Mouse (Mus musculus): ENCODE data around the gene Kmt5b. TPM values are rescaled to one million over a fixed set of nuclear protein-coding genes. Genes with fewer than 3 reads are reported as not detected.

Gene Kmt5b
- polyA plus RNA-seq (2012; rRNA removed) = 14.5 and 17.9 TPM in 2 replicates

DNA sequence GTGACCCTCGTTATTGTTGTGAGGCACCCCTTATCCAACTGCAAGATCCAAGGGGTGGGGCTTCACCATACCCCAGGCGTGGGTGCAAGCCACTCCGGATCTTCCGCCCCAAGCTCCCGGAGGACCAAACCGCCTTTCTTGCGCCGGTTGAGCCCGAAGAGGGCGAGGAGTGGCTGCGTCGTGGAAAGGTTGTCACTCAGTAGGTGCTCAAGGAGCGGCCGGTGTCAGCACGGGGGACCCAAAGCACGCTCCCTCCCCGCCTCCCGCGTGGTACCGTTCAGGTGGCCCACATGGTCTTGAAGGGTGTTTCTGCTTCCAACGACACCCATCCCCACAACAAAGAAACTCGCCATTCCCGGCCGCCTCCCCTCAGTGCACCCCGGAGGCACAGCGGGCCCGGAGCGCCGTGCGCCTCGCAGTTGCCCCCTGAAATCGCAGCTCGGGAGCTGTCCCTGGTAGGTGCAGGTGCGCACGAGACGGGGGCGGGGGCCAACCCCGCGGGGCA, at the start of gene Kmt5b:
Gene Kmt5b, plus strand, starts transcription at position 146 of the 505 bp plus-strand sequence.

DNA sequence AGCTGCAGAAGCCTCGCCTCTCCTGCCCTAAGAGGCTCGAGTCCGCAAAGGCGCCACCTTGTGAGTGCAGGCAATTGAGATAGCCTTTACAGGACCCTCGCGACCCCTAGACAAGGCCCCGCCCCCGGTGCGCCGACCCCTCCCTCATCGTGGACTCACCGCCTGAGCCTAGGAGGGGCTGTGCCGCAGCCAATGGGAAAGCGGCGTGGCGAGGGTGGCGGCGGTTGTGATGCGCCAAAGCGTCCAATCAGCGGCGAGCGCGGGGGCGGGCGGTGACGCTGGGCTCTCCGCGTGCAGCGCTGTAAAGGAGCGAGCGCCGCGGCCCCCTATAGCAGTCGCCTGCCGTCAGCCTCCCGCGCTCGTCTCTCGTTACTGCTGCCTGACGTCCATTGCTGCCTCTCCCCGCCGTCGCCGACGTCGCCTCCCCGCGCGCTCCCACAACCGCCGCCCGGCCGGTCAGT, 84.3 kb downstream of the Kmt5b start, which contains the start of gene Chka:
Gene Chka, plus strand, starts transcription at position 272 of the 461 bp plus-strand sequence.

Other genes with a start within 250 kb of the Kmt5b start
- gene Ppp6r3, start 191.7 kb upstream of the Kmt5b start, polyA plus RNA-seq (2012; rRNA removed) = 66.7 and 71.9 TPM in 2 replicates
- 58.3 and 71.5 TPM in 2 replicates for gene Lrp5, start 80.9 kb upstream of the Kmt5b start, polyA plus RNA-seq (2012; rRNA removed)
- gene 1810055G02Rik, start 59.1 kb upstream of the Kmt5b start, polyA plus RNA-seq (2012; rRNA removed) = 109 and 131 TPM in 2 replicates
- gene Chka, start 84.4 kb downstream of the Kmt5b start, polyA plus RNA-seq (2012; rRNA removed) = 104 and 134 TPM in 2 replicates
- gene Tcirg1, start 139.7 kb downstream of the Kmt5b start, polyA plus RNA-seq (2012; rRNA removed) = 201 and 237 TPM in 2 replicates
- gene Ndufs8, start 145.4 kb downstream of the Kmt5b start, polyA plus RNA-seq (2012; rRNA removed) = 383 and 425 TPM in 2 replicates
- 48.6 and 65.2 TPM in 2 replicates for gene Aldh3b1, start 162.4 kb downstream of the Kmt5b start, polyA plus RNA-seq (2012; rRNA removed)
- gene Unc93b1, start 167.8 kb downstream of the Kmt5b start, polyA plus RNA-seq (2012; rRNA removed) = 181 and 196 TPM in 2 replicates
- 0.06 and 0.22 TPM in 2 replicates for gene Aldh3b3, start 191.2 kb downstream of the Kmt5b start, polyA plus RNA-seq (2012; rRNA removed)
- 1.8 and 2.1 TPM in 2 replicates for gene Aldh3b2, start 204.9 kb downstream of the Kmt5b start, polyA plus RNA-seq (2012; rRNA removed)
- 26.4 and 39.5 TPM in 2 replicates for gene Acy3, start 219.1 kb downstream of the Kmt5b start, polyA plus RNA-seq (2012; rRNA removed)
- not detected in 2 replicates for gene Tbx10, start 225.3 kb downstream of the Kmt5b start, polyA plus RNA-seq (2012; rRNA removed)
- 21.4 and 31.4 TPM in 2 replicates for gene Nudt8, start 233.2 kb downstream of the Kmt5b start, polyA plus RNA-seq (2012; rRNA removed)
- 2.0 and 3.0 TPM in 2 replicates for gene Gm49405, start 233.2 kb downstream of the Kmt5b start, polyA plus RNA-seq (2012; rRNA removed)
- 14.7 and 15.3 TPM in 2 replicates for gene Doc2g, start 235.9 kb downstream of the Kmt5b start, polyA plus RNA-seq (2012; rRNA removed)
- gene Ndufv1, start 245.4 kb downstream of the Kmt5b start, polyA plus RNA-seq (2012; rRNA removed) = 114 and 130 TPM in 2 replicates

Measured in ovary, adult 2 months (tissue).